Mouse (Mus musculus): ENCODE data around the gene Krt81. TPM values are rescaled to one million over a fixed set of nuclear protein-coding genes. Genes with fewer than 3 reads are reported as not detected.

Krt81 gene
- polyA plus RNA-seq, 1 experiment from 2014 or later: not detected

DNA sequence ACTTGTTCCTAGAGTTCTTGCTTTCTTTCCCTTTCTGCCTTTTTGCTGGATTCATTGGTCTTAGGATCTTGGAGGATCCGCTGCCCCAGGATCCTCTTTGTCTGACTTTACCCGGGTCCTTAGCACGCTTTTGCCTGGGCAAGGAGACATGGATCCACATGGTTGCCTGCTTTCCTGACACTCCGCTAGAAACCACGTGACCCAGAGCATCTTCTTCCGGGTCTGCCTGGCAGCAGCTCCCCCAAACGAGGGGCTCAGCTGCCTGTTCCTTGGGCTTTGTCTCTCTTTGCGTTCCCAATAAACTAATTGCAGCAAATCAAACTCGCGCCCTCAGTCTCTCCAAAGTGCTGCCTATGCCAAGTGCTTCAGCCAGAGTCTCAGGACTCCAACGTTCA is 16.1 kb upstream of the Krt81 start:
- Histone ChIP-seq H3K4me1 (peaks cover 12% of the 10 kb centered on the region), H3K9me3 (no peaks in the 10 kb centered on the region), H3K27me3 (ENCODE audit: poor library complexity, severe bottlenecking) (peaks cover 37% of the 10 kb centered on the region), H3K4me3 (peak overlapping the region; percentile 44), H3K36me3 (replicated peaks) (no peaks in the 10 kb centered on the region), H3K27ac (peak overlapping the region; percentile 8; the same call in 1 of the 2 replicates)
- DNase-seq (ENCODE audit: extremely low spot score, low spot score): no peak
- WGBS: 39% methylated on average over 11 of the region's 11 CpGs

GRCm38 (mm10) chr15:101479007-101479665 is 15.6 kb upstream of the Krt81 start:
- 11% methylated on average over 31 of the region's 31 CpGs for WGBS
- Histone ChIP-seq H3K36me3 (replicated peaks) (no peaks in the 10 kb centered on the region), H3K4me3 (peak overlapping the region; percentile 44), H3K4me1 (peaks cover 12% of the 10 kb centered on the region), H3K27ac (peak overlapping the region; percentile 8; the same call in 1 of the 2 replicates), H3K9me3 (no peaks in the 10 kb centered on the region), H3K27me3 (ENCODE audit: poor library complexity, severe bottlenecking) (peaks cover 37% of the 10 kb centered on the region)
- peak; percentile 54 for DNase-seq (ENCODE audit: extremely low spot score, low spot score)

DNA sequence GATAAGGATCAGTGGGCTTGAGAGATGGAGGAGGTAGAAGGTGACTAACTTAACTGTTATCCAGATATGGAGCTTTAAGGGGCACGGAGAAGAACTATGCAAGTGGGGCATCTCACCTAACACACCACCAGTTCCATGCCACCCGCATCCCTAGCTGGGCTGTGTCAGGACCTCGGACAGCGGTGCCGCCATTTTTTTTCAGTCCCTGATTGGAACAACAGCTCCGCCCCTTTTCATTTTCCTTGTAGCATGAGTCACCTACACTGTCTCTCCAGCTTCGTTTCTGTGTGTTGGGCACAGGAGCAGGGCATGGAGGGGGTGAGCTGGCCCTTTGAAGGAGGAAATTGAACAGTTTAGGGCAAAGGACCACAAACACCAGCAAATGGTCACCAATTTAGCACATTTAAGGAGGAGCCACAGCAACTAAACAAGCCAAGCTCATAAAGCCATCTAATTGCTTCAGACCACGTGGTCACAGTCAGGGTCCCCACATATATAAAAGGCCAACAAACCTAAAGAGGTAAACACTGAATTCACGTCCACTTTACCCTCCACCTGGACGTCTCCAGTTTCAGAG is 9.5 kb upstream of the Krt81 start, which contains the start of gene Krt86:
Gene Krt86 (plus strand): TSS at position 527 of the 577 bp plus-strand sequence.
- Histone ChIP-seq H3K4me1 (no peaks in the 10 kb centered on the region), H3K36me3 (replicated peaks) (no peaks in the 10 kb centered on the region), H3K9me3 (no peaks in the 10 kb centered on the region), H3K27me3 (ENCODE audit: poor library complexity, severe bottlenecking) (peaks cover 7% of the 10 kb centered on the region), H3K4me3 (no peak within 1 kb of the TSS), H3K27ac (no peak within 1 kb of the TSS)
- DNase-seq (ENCODE audit: extremely low spot score, low spot score): peak; percentile 49
- 33% methylated on average over 10 of the region's 10 CpGs for WGBS

- Histone ChIP-seq H3K27me3 (ENCODE audit: poor library complexity, severe bottlenecking) (no peaks in the 10 kb centered on the region), H3K4me3 (no peak overlapping the region), H3K27ac (no peak overlapping the region), H3K4me1 (no peaks in the 10 kb centered on the region), H3K36me3 (replicated peaks) (no peaks in the 10 kb centered on the region), H3K9me3 (no peaks in the 10 kb centered on the region)
- 93% methylated on average over 4 of the region's 4 CpGs for WGBS
- DNase-seq (ENCODE audit: extremely low spot score, low spot score): no peak
These were observed 5.5 kb upstream of the Krt81 start for GRCm38 (mm10) chr15:101469093-101469492.

- DNase-seq (ENCODE audit: extremely low spot score, low spot score): no peak
- Histone ChIP-seq H3K4me3 (no peak overlapping the region), H3K27ac (no peak overlapping the region), H3K27me3 (ENCODE audit: poor library complexity, severe bottlenecking) (no peaks in the 10 kb centered on the region), H3K9me3 (peaks cover 6% of the 10 kb centered on the region; the same call in 1 of the 2 replicates), H3K4me1 (peaks cover 14% of the 10 kb centered on the region), H3K36me3 (replicated peaks) (no peaks in the 10 kb centered on the region)
- 82% methylated on average over 14 of the region's 14 CpGs for WGBS
These were observed 4.3 kb downstream of the Krt81 start for GRCm38 (mm10) chr15:101459283-101459682.

DNA sequence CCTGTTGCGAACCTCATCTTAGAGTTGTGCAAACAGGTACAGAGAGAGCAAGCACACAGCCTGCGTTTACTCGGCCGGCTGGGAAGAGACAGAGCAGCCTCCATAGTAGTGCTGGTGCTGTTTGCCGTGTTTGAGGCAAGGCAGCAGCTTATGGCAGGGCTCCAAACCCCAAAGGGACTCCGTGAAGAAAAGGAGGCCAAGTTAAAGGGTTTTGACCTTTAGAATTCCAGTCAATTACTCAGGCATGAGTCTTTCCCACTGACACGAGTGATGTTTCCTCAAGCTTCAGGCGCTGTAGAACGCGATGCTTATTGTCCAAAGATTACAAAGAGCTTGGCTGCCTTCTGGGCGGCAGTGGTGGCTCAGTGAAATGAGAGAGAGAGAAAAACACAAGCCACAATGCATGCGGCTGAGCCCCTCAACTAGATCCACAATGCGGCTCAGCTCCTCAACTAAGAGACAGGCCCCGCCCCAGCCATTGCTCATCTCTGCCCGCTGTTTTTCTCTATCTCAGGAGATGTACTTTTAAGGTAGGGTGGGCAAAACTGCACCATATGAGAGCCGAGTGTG is 5.1 kb downstream of the Krt81 start:
- WGBS: 64% methylated on average over 16 of the region's 16 CpGs
- DNase-seq (ENCODE audit: extremely low spot score, low spot score): no peak

GRCm38 (mm10) chr15:101455891-101456290 is 7.7 kb downstream of the Krt81 start:
- H3K36me3 ChIP-seq (replicated peaks): no peaks in the 10 kb centered on the region
- no peak overlapping the region for H3K27ac ChIP-seq
- peaks cover 21% of the 10 kb centered on the region for H3K4me1 ChIP-seq
- no peak overlapping the region for H3K4me3 ChIP-seq
- H3K27me3 ChIP-seq (ENCODE audit: poor library complexity, severe bottlenecking): no peaks in the 10 kb centered on the region
- H3K9me3 ChIP-seq: peaks cover 6% of the 10 kb centered on the region; the same call in 1 of the 2 replicates
- no peak for DNase-seq (ENCODE audit: extremely low spot score, low spot score)
- 91% methylated on average over 6 of the region's 6 CpGs for WGBS

More for the DNA sequence above, 5.1 kb downstream of the Krt81 start:
- no peak overlapping the region for H3K4me3 ChIP-seq
- H3K27me3 ChIP-seq (ENCODE audit: poor library complexity, severe bottlenecking): no peaks in the 10 kb centered on the region
- no peaks in the 10 kb centered on the region for H3K36me3 ChIP-seq (replicated peaks)
- peak overlapping the region; percentile 44; the same call in 1 of the 2 replicates for H3K27ac ChIP-seq
- H3K4me1 ChIP-seq: peaks cover 15% of the 10 kb centered on the region
- peaks cover 6% of the 10 kb centered on the region; the same call in 1 of the 2 replicates for H3K9me3 ChIP-seq

GRCm38 (mm10) chr15:101455292-101455691 is 8.3 kb downstream of the Krt81 start:
- WGBS: 85% methylated on average over 2 of the region's 2 CpGs
- Histone ChIP-seq H3K27me3 (ENCODE audit: poor library complexity, severe bottlenecking) (no peaks in the 10 kb centered on the region), H3K9me3 (peaks cover 6% of the 10 kb centered on the region; the same call in 1 of the 2 replicates), H3K4me3 (no peak overlapping the region), H3K27ac (no peak overlapping the region), H3K36me3 (replicated peaks) (no peaks in the 10 kb centered on the region), H3K4me1 (peaks cover 21% of the 10 kb centered on the region)
- DNase-seq (ENCODE audit: extremely low spot score, low spot score): no peak

GRCm38 (mm10) chr15:101454774-101455173 is 8.8 kb downstream of the Krt81 start:
- Histone ChIP-seq H3K4me1 (peaks cover 21% of the 10 kb centered on the region), H3K27me3 (ENCODE audit: poor library complexity, severe bottlenecking) (no peaks in the 10 kb centered on the region), H3K4me3 (no peak overlapping the region), H3K9me3 (peaks cover 6% of the 10 kb centered on the region; the same call in 1 of the 2 replicates), H3K27ac (no peak overlapping the region), H3K36me3 (replicated peaks) (no peaks in the 10 kb centered on the region)
- no peak for DNase-seq (ENCODE audit: extremely low spot score, low spot score)
- WGBS: 92% methylated on average over 8 of the region's 8 CpGs

GRCm38 (mm10) chr15:101453093-101453736 is 10.3 kb downstream of the Krt81 start:
- 7% methylated on average over 13 of the region's 13 CpGs for WGBS

GRCm38 (mm10) chr15:101447444-101447843 is 16.1 kb downstream of the Krt81 start, which contains the start of gene Krt88:
Gene Krt88 (plus strand): TSS chr15:101447744.
- 81% methylated on average over 2 of the region's 2 CpGs for WGBS
- DNase-seq (ENCODE audit: extremely low spot score, low spot score): no peak
- Histone ChIP-seq H3K27ac (no peak within 1 kb of the TSS), H3K9me3 (no peaks in the 10 kb centered on the region), H3K4me3 (no peak within 1 kb of the TSS), H3K27me3 (ENCODE audit: poor library complexity, severe bottlenecking) (no peaks in the 10 kb centered on the region), H3K36me3 (replicated peaks) (no peaks in the 10 kb centered on the region), H3K4me1 (no peaks in the 10 kb centered on the region)

More at GRCm38 (mm10) chr15:101453093-101453736, 10.3 kb downstream of the Krt81 start:
- Histone ChIP-seq H3K36me3 (replicated peaks) (no peaks in the 10 kb centered on the region), H3K4me1 (peaks cover 9% of the 10 kb centered on the region), H3K27ac (no peak overlapping the region; the same call in 1 of the 2 replicates), H3K4me3 (no peak overlapping the region; the same call in 1 of the 2 replicates), H3K9me3 (peaks cover 6% of the 10 kb centered on the region; the same call in 1 of the 2 replicates), H3K27me3 (ENCODE audit: poor library complexity, severe bottlenecking) (no peaks in the 10 kb centered on the region)
- DNase-seq (ENCODE audit: extremely low spot score, low spot score): peak; percentile 72

DNA sequence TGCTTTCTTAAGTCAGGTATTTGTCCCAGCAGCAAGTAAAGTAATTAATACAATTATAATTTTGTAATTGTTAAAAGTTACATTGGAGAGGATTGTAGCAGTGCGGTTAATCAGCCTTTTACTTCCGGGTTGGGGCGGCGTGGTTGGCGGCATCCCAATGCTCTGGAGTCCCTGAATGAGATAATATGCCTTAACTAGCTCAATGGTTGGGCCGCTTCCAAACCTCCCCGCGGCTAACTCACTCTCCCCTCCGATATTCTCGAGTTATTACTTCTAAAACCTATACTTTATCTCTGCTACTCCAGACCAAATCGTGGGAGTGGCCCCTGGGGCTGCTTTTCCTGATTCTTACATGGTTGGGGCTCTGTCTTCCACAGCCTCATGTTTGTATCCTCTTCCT is 17.0 kb downstream of the Krt81 start:
- H3K9me3 ChIP-seq: no peaks in the 10 kb centered on the region
- DNase-seq (ENCODE audit: extremely low spot score, low spot score): no peak
- no peak overlapping the region for H3K27ac ChIP-seq
- 84% methylated on average over 11 of the region's 11 CpGs for whole genome bisulfite sequencing
- H3K4me3 ChIP-seq: no peak overlapping the region
- H3K4me1 ChIP-seq: no peaks in the 10 kb centered on the region
- no peaks in the 10 kb centered on the region for H3K36me3 ChIP-seq (replicated peaks)
- no peaks in the 10 kb centered on the region for H3K27me3 ChIP-seq (ENCODE audit: poor library complexity, severe bottlenecking)
